Mouse (Mus musculus): ENCODE data around the gene Syk.

DNA sequence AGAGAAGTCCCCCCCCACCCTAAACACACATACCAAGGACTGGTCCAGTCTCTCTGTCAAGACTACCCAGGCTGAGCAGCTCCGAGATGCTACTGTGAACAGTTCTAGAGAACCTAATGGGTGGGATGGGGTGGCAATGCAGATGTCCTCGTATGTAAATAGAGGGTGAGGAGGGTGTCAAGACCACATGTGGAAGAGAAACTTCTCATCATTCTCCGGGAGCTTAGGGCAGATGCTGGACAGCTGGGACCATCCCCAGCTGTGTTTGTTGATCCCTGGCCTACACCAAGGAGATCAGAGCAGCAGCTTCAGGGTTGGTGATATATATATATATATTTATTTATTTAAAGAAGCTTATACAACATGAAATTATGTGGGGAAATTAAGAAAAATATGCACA, 22.0 kb downstream of the Syk start:
- TF ChIP-seq CTCF (IDR thresholded peaks at IDR 0.05; ENCODE audit: low read depth, low read length), result no peak
- TF ChIP-seq EP300 (IDR thresholded peaks at IDR 0.05; ENCODE audit: insufficient read depth, low read depth, low read length), result no peak
- TF ChIP-seq POLR2A (IDR thresholded peaks at IDR 0.05; ENCODE audit: insufficient read depth, low read length), result no peak

Measured in ES-Bruce4 (cell line).